Mouse (Mus musculus): ENCODE results near the gene Adgrg7. TPM values are rescaled to one million over a fixed set of nuclear protein-coding genes. Genes with fewer than 3 reads are reported as not detected.

Gene Adgrg7
- not detected for polyA plus RNA-seq (2017; shearing (Covaris generic))

DNA sequence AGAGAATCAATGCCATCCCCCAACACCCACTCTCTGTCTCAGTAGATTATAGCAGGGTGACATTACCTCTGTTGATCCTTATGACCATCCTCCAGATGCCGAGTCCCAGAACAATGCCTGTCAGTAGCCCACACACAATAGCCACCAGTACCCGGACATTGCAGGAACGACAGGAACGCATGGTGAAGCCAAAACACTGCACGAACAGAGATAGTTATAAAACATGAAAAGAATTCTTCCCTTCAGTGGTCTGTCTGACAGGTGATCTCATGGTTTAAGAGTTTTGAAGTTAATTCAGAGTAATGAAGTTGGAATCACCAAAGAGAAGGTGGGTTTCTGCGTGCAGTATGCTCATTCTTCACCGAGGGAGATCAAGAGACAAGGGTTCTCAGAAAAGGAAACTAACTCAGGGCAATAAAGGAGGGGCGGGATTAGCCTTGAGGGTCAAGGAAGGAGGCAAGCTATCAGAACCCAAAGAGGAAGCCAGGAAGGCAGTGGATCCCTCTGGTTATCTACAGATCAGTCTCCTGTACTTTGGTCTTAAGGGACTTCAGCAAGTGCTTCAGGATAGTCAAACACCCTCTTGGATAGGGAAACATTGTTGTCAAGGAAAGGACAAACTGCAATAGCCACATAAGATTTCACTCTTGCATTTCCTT lies at the start of gene Adgrg7:
Gene Adgrg7 (minus strand): TSS at position 375 of the 659 bp plus-strand sequence.

GRCm38 (mm10) chr16:56717224-56718200 lies 78.1 kb downstream of the Adgrg7 start, which contains the start of gene Tfg:
Gene Tfg (minus strand): TSS chr16:56717450.

Other genes with a start within 250 kb of the Adgrg7 start
- 70.1 TPM for gene Tfg, start 78.4 kb downstream of the Adgrg7 start, polyA plus RNA-seq (2017; shearing (Covaris generic))
- gene Tmem45a, start 90.3 kb upstream of the Adgrg7 start, polyA plus RNA-seq (2017; shearing (Covaris generic)): not detected
- gene Lnp1, start 132.2 kb upstream of the Adgrg7 start, polyA plus RNA-seq (2017; shearing (Covaris generic)): not detected